Mouse (Mus musculus) liver, embryonic 14.5 days (tissue): Measurements from ENCODE around the gene 0610012G03Rik. TPM values are rescaled to one million over a fixed set of nuclear protein-coding genes. Genes with fewer than 3 reads are reported as not detected.
A peak's percentile ranks its signal among the peaks of the same experiment; 100 is the strongest.

Experiments used
- ATAC-seq: fragments of 200-750 bp; cut with Nextera tagmentation; 2 replicates; pipeline ENCODE4 v1.8.0; 2017; ENCODE audit warnings: moderate number of reproducible peaks, mild to moderate bottlenecking, moderate library complexity; ENCODE audit not compliant: insufficient read depth
- DNase-seq, 3 experiments: peaks; one replicate each; pipeline ENCODE4 v3.0.0-alpha.2; 2012 to 2013; ENCODE audit warnings: low read depth in 3 of 3, low spot score in 3 of 3
- H3K27ac ChIP-seq: fragments of 300-500 bp; sonication (generic); 2 replicates; pipeline ENCODE4 v1.5.1; 2014; ENCODE audit warnings: moderate library complexity, mild to moderate bottlenecking, control low read depth, inconsistent platforms
- H3K27me3 ChIP-seq: fragments of 300-500 bp; sonication (generic); 2 replicates; pipeline ENCODE4 v1.6.1; 2014; ENCODE audit warnings: mild to moderate bottlenecking, low read length, moderate library complexity; ENCODE audit not compliant: control insufficient read depth, insufficient read depth
- H3K36me3 ChIP-seq: fragments of 300-500 bp; sonication (generic); replicated peaks from 2 replicates; pipeline ENCODE4 v1.6.1; 2014; ENCODE audit warnings: low read depth; ENCODE audit not compliant: control insufficient read depth, insufficient read depth
- H3K4me1 ChIP-seq, 2 experiments: fragments of 200-500 bp in 1 of 2; fragments of 300-500 bp in 1 of 2; sonication (generic) in 1 of 2; replicated peaks; 2 replicates each; pipeline ENCODE4 v1.6.1; 2012 to 2014; ENCODE audit warnings: antibody characterized with exemption in 1 of 2, inconsistent platforms in 1 of 2, low read length in 1 of 2; ENCODE audit not compliant: control insufficient read depth in 2 of 2, insufficient read depth in 2 of 2
- H3K4me2 ChIP-seq: fragments of 300-500 bp; sonication (generic); 2 replicates; pipeline ENCODE4 v1.6.1; 2014; ENCODE audit warnings: low read depth, mild to moderate bottlenecking, control low read depth, moderate library complexity
- H3K4me3 ChIP-seq, 2 experiments: fragments of 200-500 bp in 1 of 2; fragments of 300-500 bp in 1 of 2; sonication (generic) in 1 of 2; 2 replicates each; pipeline ENCODE4 v1.5.1; 2012 to 2014; ENCODE audit warnings: low read depth in 2 of 2, low read length in 2 of 2, mild to moderate bottlenecking in 2 of 2, control low read depth in 1 of 2, inconsistent platforms in 1 of 2, moderate library complexity in 1 of 2; ENCODE audit not compliant: insufficient read depth in 1 of 2
- H3K9ac ChIP-seq: fragments of 300-500 bp; sonication (generic); replicated peaks from 2 replicates; pipeline ENCODE4 v1.6.1; 2014; ENCODE audit warnings: mild to moderate bottlenecking, control low read depth, moderate library complexity
- H3K9me3 ChIP-seq: fragments of 300-500 bp; sonication (generic); 2 replicates; pipeline ENCODE4 v1.6.1; 2016; ENCODE audit warnings: low read length, mixed read lengths; ENCODE audit not compliant: control insufficient read depth
- CTCF ChIP-seq: IDR thresholded peaks from 2 replicates; pipeline ENCODE4 v1.5.1; 2016; ENCODE audit warnings: antibody characterized with exemption, low read depth, control low read depth
- EP300 ChIP-seq: IDR thresholded peaks from 2 replicates; pipeline ENCODE4 v1.6.1; 2016; ENCODE audit warnings: antibody characterized with exemption, low read depth
- WGBS: fragments of 180-500 bp; shearing (Covaris S2); extraction: QIAGEN DNeasy Blood & Tissue Kit; methylation state at CpG from one replicate; pipeline ENCODE4 v1.1.7; 2014; ENCODE audit not compliant: insufficient replicate concordance; 5-methylcytosine and 5-hydroxymethylcytosine counted together
- polyA plus RNA-seq, 2 experiments: library from polyadenylated mRNA; depleted of rRNA in 1 of 2; stranded (reverse) in 1 of 2; unstranded in 1 of 2; fragments of >200 nt; fragmentation: Nextera tagmentation in 1 of 2; extraction: Ambion mirVana in 1 of 2; gene quantifications; 2 replicates each; pipeline versions ENCODE4 v1.2.1 to v1.2.3; 2012 to 2014

Gene 0610012G03Rik
- polyA plus RNA-seq, 2 experiments = 21.5 to 42.3 TPM

GRCm38 (mm10) chr16:31940586-31940985, 7.7 kb downstream of the 0610012G03Rik start:
- Histone ChIP-seq H3K27me3 (peaks cover 8% of the 10 kb centered on the region), H3K9me3 (no peaks in the 10 kb centered on the region), H3K27ac (no peak overlapping the region), H3K4me1 (peaks cover 0 to 3% of the 10 kb centered on the region in 2 experiments; a peak in 2 of 4 replicates), H3K4me3 (no peak overlapping the region), H3K4me2 (no peak overlapping the region), H3K9ac (no peak overlapping the region), H3K36me3 (no peaks in the 10 kb centered on the region)
- TF ChIP-seq CTCF = no peak
- no peak for TF ChIP-seq EP300
- ATAC-seq = peak; percentile 42; the same call in 1 of the 2 replicates
- 25% methylated on average over 2 of the region's 2 CpGs for WGBS
- no peak for DNase-seq

GRCm38 (mm10) chr16:31938856-31939255, 9.4 kb downstream of the 0610012G03Rik start:
- Histone ChIP-seq H3K4me1 (peaks cover 0 to 3% of the 10 kb centered on the region in 2 experiments; a peak in 2 of 4 replicates), H3K4me2 (no peak overlapping the region), H3K27ac (no peak overlapping the region), H3K9ac (no peak overlapping the region), H3K36me3 (no peaks in the 10 kb centered on the region), H3K9me3 (no peaks in the 10 kb centered on the region), H3K27me3 (peaks cover 25% of the 10 kb centered on the region), H3K4me3 (no peak overlapping the region)
- ATAC-seq (no peak), DNase-seq (no peak)
- 33% methylated on average over 6 of the region's 6 CpGs for WGBS
- TF ChIP-seq EP300 (no peak), CTCF (no peak)

GRCm38 (mm10) chr16:31936568-31936967, 11.7 kb downstream of the 0610012G03Rik start:
- ATAC-seq (no peak), DNase-seq (no peak)
- Histone ChIP-seq H3K4me2 (no peak overlapping the region), H3K9me3 (no peaks in the 10 kb centered on the region), H3K27ac (no peak overlapping the region), H3K9ac (no peak overlapping the region), H3K4me1 (peaks cover 0 to 3% of the 10 kb centered on the region in 2 experiments; a peak in 2 of 4 replicates), H3K4me3 (no peak overlapping the region), H3K27me3 (peaks cover 37% of the 10 kb centered on the region), H3K36me3 (no peaks in the 10 kb centered on the region)
- no peak for TF ChIP-seq EP300
- no peak for TF ChIP-seq CTCF
- WGBS = 65% methylated on average over 4 of the region's 4 CpGs

- no peak overlapping the region for H3K9ac ChIP-seq
- no peaks in the 10 kb centered on the region for H3K36me3 ChIP-seq
- H3K9me3 ChIP-seq = no peaks in the 10 kb centered on the region
- peaks cover 37% of the 10 kb centered on the region for H3K27me3 ChIP-seq
- no peaks in the 10 kb centered on the region for H3K4me1 ChIP-seq
- no peak for TF ChIP-seq EP300
- TF ChIP-seq CTCF = no peak
- H3K4me2 ChIP-seq = peak overlapping the region; percentile 41
- ATAC-seq (no peak), DNase-seq (no peak)
- H3K27ac ChIP-seq = no peak overlapping the region
- 5% methylated on average over 36 of the region's 36 CpGs for WGBS
- peak overlapping the region; percentile 2 to 10; a peak in 2 of 4 replicates for H3K4me3 ChIP-seq
These were observed 13.0 kb downstream of the 0610012G03Rik start for GRCm38 (mm10) chr16:31935091-31935979.

- no peaks in the 10 kb centered on the region for H3K9me3 ChIP-seq
- ATAC-seq (no peak), DNase-seq (no peak)
- peaks cover 37% of the 10 kb centered on the region for H3K27me3 ChIP-seq
- no peak overlapping the region for H3K4me2 ChIP-seq
- whole genome bisulfite sequencing = 28% methylated on average over 13 of the region's 13 CpGs
- H3K4me3 ChIP-seq = 0 out of 4 replicates have a peak overlapping the region, but pooled peaks of 1 of the 2 experiments have one; percentile 2
- H3K36me3 ChIP-seq = no peaks in the 10 kb centered on the region
- no peak overlapping the region for H3K9ac ChIP-seq
- TF ChIP-seq CTCF = no peak
- TF ChIP-seq EP300 = no peak
- H3K4me1 ChIP-seq = no peaks in the 10 kb centered on the region
- H3K27ac ChIP-seq = no peak overlapping the region
These were observed 13.7 kb downstream of the 0610012G03Rik start for GRCm38 (mm10) chr16:31934550-31935010.
